Mouse (Mus musculus) left cerebral cortex, adult 18-20 months (tissue): ENCODE measurements around the gene Syne2. TPM values are rescaled to one million over a fixed set of nuclear protein-coding genes. Genes with fewer than 3 reads are reported as not detected.

Experiments used
- microRNA-seq, 2 experiments: library from miRNA; unstranded; fragments of <30 nt; microRNA quantifications; one replicate each; pipeline ENCODE4 v1.2.0; 2021
- total RNA-seq, 2 experiments: library from RNA; stranded (reverse); gene quantifications; 2 replicates each; pipeline ENCODE4 v1.2.3; 2021

The Syne2 gene
- total RNA-seq, 2 experiments from 2014 or later = 20.8 to 21.8 TPM

Small RNAs within 50 kb of the gene (microRNA-seq; reads per million reads assigned to microRNA genes)
- gene Mir5101 = 0 reads per million in 2 experiments

Other genes starting within 250 kb of the Syne2 start
- 10 to 100 TPM; 76.9 to 79.3 TPM for gene Ppp2r5e, start 221.9 kb upstream of the Syne2 start, total RNA-seq
- gene Wdr89, start 148.6 kb upstream of the Syne2 start, total RNA-seq = 1 to 10 TPM; 3.0 TPM
- 10 to 100 TPM; 30.2 to 32.9 TPM for gene Sgpp1, start 82.4 kb upstream of the Syne2 start, total RNA-seq